Mouse (Mus musculus) CD4-positive, CD25-positive, alpha-beta regulatory T cell, adult 4 months (primary cell): ENCODE results near the gene Gm10065. TPM values are rescaled to one million over a fixed set of nuclear protein-coding genes. Genes with fewer than 3 reads are reported as not detected.
"Not testable (repeated sequence)": the region's sequence is repeated elsewhere in the genome, so short reads cannot be mapped to it uniquely, and the experiment has no call there.

Experiments
- ATAC-seq: one replicate; pipeline ENCODE4 v1.8.0; 2017
- polyA plus RNA-seq, 2 experiments: library from polyadenylated mRNA; unstranded; fragments of 100-300 nt; shearing (Covaris generic); gene quantifications; one replicate each; pipeline ENCODE4 v1.2.1; 2017

Gm10065 gene
- not detected for polyA plus RNA-seq

DNA sequence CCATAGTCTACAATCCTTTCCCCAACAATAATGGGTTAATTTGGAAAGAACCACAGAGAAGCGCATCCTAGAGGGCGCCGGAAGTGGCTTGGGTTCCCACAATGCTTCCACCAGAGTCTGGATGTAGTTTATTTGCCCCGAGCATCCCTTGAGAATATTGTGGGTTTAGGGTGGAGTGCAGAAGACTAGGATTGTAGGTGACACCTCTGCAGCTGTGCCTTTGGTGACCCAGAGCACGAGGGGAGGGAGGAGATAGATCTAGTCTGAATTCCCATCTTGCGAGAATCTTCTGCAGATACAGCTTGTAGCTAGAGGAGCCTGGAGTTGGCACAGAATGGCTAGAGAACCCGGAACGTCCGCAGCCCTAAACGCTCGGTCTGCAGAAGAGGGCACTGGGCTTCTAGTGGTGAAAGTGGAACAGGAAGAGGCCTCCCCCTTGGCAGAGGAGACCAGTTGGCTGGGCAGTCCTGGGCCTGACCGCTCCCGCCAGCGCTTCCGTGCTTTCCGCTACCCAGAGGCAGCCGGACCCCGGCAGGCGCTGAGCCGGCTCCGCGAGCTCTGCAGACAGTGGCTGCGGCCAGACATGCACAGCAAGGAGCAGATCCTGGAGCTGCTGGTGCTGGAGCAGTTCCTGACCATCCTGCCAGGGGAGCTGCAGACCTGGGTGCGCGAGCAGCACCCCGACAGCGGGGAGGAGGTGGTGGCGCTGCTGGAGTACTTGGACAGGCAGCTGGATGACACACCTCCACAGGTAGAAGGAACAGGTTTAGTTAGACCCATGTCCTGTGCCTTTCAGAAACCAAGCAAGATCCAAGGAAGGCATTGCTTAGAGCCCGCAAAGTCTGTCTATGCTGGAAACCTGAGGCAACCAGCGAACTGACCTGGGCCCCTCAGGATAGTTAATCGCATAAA lies at the start of gene Gm10065, which contains the start of gene Zkscan4:
Gene Gm10065 (minus strand): TSS at position 683 of the 912 bp plus-strand sequence.
Gene Zkscan4 (plus strand): TSS at position 149 of the 912 bp plus-strand sequence.
- not testable (repeated sequence) for ATAC-seq

DNA sequence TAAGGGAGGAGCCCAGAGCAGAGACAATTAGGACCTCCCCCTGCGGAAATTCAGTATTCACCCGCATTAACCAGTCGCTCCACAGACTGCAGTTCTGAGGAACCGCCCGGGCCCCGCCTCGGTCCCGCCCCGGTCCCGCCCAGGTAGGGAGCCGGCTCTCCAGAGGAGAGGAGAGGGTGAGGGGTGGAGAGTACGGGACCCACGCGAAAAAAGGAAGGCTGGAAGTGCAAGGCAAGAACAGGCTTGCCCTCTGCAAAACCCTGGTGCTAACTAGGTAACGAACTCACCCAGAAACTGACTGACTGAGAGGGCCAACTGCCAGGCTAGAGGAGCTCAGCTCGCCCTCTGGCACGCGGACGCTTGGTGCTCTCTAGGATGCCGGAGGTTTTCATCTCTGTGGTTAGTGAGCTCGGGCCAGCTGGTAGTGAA lies 27.0 kb upstream of the Gm10065 start:
- ATAC-seq: peak; percentile 97

DNA sequence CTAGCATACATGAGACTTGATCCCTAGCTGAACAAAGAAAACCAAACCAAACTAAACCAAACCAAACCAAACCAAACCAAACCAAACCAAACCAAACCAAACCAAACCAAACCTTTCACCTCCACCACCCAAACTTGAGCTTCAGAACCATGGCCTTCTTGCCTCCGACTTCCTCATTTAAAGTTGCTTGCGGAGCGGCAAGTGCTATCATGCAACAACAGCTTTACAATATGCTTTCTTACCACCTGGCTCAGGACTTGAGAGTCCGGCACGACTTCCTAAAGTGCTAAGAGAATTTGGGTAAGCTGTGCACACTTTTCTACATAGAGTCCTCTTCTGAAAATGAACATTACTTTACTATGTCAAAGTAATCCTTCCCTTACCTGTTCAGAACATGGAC lies 23.1 kb upstream of the Gm10065 start:
- ATAC-seq: no peak

DNA sequence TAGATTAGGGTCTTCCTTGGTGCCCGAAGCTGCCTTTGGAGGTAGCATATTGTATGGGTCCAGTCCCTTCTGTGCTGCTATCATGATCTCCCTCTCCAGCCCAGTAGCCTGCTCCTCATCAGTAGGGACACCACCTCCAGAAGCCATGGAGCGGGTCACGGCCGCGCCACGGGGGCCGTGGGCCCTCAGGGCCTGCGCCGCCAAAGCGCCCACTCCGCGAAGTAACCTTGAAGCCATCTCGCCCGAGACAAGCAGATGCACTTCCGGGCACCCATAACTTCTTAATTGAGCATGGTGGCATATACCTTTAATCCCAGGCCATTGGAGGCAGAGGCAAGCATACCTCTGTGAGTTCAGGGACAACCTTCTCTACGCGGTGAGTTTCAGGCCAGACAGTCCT lies 21.9 kb upstream of the Gm10065 start, which contains the start of gene Gm11273:
Gene Gm11273 (minus strand): TSS at position 237 of the 400 bp plus-strand sequence.
- ATAC-seq: not testable (repeated sequence)

DNA sequence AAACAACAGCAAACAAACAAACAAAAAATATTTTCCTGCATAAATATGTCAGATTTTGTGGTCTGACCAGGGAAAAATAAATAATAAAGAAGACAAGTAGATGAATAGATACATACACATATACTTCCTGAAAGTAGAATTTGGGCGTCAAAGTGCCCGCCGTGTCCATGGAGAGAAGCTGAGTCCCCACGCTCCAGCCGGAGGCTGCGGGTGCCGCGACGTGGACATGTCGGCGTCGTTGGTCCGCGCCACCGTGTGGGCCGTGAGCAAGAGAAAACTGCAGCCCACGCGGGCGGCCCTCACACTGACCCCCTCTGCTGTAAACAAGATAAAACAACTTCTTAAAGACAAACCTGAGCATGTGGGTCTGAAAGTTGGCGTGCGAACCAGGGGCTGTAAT lies 15.8 kb upstream of the Gm10065 start, which contains the start of gene AK157302:
Gene AK157302 (plus strand): TSS at position 144 of the 400 bp plus-strand sequence.
- no peak for ATAC-seq

DNA sequence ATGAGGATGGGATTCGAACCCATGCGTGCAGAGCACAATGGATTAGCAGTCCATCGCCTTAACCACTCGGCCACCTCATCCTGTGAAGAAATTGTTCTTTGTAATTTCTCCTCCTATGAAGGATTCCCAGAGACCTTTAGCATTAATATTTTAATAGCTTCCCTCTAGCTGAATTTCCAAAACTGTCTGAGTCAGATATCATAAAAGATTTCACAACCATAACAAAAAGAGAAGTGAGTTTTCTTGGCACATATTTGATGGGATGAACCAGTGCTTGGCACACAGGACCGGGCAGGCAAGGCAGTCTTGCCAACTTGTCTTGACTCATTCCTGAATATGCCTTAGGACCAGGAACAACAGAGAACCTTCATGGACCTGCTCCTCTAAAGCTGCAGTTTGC lies 13.6 kb upstream of the Gm10065 start:
- ATAC-seq: no peak

DNA sequence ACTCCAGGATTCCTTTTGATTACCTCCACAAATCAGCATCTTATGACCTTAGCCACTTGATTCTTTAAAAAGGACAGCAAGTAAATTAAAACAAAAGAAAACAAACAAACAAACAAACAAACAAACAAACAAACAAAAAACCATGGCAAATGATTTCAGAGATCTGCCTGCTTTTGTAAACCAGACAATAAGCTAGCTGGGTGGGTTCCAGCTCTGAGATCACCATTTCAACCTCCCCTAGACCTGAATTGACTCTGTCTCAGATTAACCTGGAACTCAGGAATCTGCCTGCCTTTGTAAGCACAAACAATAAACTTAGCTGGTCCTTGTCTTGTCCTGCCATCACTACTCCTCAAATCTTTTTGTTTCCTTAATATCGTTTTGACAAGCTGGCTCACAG lies 7.6 kb upstream of the Gm10065 start:
- no peak for ATAC-seq

DNA sequence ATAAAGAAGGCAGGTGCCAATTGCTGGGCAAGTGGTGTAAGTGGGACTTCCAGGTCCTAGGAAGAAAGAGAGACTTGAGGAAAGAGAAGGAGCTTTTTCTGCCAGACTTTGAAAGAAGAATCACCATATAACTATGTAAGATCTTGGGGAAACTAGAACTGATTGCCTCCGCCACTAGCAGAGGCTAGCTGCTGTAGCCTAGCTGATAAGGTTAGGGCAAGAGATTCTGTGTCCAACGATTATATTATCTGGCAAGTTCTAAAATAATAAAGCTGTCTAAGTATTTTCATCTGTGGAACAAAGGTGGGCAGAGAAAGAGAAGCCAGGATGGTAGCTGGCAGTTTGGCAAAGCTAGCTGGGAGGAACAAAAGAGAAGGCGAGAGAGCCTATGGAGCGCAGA lies 6.8 kb downstream of the Gm10065 start:
- no peak for ATAC-seq

DNA sequence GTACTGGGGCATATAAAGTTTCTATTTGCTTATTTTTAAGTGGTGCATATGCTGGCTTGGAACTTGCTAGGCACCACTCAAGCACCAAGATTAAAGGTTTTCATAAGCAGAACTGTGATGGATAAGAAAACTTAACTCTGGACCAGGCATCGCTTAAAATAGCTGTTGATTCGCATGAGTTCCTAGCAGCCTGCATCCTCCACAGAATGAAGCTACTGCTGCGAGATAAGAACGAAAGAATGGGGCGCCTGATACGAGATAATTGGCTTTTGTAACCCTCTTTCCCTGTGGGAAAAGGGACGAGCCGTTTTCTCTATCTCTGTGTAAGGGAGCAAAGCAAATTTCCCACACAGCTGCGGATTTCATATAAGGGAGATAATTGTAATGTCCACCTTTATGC lies 10.1 kb downstream of the Gm10065 start:
- no peak for ATAC-seq

DNA sequence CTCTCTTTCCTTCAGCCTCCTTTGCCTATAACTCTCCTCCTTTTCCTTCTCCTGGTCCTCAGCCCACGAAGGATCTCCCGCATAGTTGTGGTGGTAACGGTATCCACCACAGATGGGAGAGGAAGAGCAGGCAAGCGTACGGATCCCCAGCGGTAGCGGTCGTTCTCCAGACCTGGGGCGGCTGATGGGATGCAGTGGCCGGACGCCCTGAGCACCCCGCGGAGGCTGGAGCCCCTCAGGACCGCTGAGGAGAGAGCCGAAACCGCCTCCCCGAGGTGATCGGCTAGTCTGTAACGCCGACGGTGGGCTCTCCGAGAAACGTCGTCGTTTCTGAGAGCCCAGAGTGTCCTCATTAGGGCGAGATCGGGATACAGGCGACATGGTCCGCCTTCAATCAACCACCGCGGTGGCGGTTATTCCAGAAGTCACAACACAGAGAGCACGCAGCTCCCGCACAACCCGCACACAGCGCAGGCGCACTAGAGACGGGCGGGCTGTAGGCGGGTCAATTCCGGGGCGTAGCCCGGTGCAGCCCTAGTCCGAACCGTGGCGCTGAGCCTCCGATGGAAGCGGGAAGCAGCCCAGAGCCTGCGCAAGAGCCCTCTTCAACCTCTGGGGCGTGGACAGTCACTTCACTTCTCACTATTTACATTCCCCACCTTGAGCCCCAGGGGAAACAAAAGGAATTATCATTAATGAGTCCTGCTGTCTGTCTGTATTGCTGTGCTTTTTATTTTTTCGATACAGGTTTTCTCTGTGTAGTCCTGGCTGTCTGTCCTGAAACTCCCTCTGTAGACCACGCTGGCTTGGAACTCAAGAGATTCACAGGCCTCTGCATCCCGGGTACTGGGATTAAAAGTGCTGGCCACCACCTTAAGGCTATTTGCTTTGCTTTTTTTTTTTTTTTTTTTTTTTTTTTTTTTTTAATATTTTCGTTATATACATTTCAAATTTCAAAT lies 10.9 kb downstream of the Gm10065 start, which contains the start of gene Nkapl:
Gene Nkapl (minus strand): TSS at position 449 of the 959 bp plus-strand sequence.
- peak; percentile 89 for ATAC-seq

DNA sequence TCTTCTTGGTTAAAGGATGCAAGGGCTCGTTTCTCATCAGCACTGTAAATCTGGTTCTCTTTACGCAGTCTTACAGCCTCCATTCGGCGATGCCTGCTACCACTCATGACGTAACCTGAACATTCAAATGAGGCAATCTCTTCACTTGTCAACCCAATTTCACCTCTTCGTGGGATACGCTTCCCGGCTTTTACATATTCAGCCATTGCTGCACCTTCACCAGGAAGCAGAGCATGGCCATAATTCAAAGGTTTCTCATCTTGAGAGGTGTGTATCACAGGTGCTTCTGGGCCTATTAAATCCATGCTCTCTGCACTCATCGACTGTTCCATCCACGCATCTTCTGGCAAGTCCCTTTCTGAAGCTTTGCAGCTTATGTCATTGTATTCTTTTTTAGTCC lies 11.9 kb downstream of the Gm10065 start:
- no peak for ATAC-seq

DNA sequence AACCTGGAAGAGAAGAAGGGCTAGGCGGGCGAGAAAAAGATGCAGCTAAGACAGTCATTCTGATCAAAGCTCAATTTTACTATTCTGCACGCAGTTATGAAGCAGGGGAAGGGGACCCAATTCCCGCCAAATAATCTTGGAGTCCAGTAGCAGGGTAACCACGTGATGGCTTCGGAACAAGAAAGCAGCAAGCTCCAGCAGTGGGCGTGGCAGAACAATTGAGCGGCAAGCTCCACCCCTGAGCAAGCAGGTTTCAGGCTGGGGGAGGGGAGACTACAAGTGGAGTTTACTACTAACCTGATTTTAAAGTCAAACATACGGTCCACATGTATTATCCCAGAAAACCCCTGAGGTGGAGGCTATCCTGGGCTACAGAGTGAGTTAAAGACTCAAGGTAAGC lies 16.7 kb downstream of the Gm10065 start:
- not testable (repeated sequence) for ATAC-seq

DNA sequence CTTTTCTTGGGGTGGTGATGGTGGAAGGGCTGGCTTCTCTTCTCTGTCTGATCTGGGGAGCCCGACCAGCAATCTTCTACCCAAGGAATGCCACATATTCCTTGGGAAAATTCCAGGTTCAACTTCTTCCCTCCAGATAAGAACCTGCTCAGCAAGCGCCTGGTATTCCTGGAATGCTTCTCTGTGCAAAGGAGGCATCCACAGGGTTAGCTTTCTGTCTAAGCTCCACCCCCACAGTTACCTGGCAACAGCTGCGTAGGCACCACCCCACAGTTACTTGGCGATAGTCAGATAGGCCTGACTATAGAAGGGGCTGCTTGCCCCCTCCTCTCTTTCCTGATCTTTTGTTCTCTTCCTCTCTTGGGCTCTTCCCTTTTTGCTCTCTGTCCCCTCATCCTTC lies 22.9 kb downstream of the Gm10065 start:
- ATAC-seq: no peak

DNA sequence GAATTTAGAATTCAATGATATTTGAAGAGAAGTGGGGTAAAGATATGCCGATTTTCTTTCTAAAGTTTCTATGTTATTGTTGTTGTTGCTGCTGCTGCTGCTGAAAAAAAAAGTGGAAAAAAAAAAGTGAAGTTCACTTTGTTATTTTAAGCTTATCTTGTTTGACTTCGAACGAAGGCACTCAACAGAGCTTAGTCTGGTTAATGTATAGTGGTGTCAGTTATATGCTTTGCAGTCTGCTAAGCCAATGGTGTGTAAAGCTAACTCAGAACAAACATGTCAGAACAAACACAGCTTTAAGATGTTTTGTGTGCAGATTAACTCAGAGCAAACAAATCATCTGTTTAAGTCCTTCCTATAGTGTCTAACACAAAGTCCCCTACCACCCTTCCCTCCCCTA lies 25.1 kb downstream of the Gm10065 start:
- no peak for ATAC-seq

DNA sequence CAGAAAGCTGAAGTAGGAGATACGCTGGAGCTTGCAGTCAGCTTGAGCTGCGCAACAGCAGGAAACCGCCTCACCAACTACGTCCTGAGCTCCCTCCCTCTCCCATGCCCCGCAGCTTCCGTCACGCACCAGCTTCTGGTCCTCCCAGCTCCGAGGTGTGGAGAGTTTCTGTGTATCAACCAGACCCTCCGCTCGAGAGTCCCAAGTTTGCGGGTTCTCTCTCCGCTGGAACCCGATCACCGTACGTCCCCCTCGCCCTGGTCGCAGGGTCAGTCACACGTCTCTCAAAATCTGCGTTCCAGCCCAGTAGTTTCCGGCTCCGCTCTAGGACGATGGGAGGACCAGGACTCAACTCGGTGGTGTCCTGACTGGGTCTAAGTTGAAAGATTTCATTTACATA lies 25.8 kb downstream of the Gm10065 start, which contains the start of gene Zscan26:
Gene Zscan26 (minus strand): TSS at position 282 of the 400 bp plus-strand sequence.
- ATAC-seq: peak; percentile 94

DNA sequence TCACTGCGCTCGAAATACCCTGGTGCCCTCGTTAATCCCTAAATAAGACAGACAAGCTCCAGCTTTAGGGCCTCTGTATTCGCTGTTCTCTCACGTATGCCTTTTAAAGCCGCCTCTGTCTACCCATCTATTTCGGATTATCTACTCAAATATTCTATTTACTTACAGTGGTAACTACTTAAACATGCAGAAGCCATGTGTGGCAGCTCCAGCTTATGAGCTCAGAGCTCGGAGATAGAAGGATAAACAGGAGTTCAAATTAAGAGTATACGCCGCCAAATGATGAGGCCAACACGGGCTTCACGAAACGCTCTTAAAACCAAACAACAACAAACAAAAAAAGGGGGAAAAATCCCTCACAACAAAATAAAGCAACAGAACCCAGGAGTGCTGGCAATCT lies 26.2 kb downstream of the Gm10065 start:
- peak; percentile 13 for ATAC-seq

DNA sequence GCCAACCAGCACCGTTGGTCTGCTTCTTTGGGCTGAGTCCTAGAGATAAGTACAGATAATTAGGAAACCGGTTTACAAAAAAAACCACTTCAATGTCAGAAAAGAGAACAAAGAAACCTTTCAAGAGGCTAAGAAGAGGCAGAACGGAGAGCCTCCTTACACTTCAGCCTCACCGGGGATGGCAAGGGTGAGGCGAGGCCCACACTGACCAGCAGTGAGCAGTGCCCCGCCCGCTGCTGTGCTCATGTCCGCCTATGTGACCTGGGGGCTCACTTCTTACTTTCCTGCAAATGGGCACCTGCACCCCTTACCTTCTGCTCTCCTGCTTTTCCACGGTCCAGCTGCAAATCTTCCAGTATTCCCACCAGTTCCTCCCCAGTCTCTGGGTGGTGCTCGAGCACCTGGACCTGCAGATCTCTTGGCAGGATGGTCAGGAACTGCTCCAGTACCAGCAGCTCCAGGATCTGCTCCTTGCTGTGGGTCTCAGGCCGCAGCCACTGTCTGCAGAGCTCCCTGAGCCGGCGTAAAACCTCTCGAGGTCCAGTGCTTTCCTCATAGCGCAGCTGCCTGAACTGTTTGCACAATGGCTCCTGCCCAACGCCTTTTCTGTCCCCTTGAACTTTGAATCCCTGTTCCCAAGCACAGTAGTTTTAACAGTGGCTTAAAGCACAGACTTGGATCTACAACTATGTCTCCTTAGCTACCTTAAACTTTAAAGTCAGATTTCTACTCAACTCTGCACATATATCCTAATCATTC lies 31.2 kb downstream of the Gm10065 start:
- no peak for ATAC-seq

DNA sequence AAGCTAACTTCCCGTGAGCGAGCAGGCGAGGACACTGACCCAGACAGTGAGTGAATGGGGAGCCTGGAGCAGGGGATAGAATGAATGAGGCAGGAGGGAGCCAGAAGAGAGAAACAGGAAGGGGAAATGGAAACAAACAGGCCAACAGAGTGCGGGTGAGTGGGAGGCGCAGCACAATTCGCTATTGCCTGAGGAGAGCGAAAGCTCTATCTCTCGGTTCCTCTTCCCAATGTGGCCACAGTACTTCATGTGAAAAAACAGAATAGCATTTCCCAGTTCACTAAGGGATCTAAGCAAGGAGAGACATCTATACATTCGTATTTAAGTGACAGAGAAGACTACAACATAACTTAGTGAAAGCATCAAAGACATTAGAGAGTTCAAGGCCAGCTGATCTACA lies 32.4 kb downstream of the Gm10065 start:
- ATAC-seq: no peak

DNA sequence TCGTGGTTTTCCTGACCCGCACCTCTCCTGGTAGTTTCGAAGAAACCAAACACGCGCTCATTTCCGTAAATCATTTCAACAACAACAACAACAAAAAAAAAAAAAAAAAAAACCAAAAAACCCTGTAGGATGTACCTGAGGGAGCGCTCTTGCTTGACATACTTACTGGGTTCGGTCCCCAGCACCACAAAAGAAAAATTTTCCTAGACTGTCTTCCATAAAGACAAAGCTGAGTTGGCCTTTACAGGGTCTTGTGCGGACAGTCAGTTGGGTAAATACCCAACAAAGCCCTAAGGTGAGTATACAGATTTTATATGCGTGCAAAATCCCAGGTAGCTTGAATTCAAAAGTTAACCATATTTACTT lies 38.1 kb downstream of the Gm10065 start:
- ATAC-seq: no peak

DNA sequence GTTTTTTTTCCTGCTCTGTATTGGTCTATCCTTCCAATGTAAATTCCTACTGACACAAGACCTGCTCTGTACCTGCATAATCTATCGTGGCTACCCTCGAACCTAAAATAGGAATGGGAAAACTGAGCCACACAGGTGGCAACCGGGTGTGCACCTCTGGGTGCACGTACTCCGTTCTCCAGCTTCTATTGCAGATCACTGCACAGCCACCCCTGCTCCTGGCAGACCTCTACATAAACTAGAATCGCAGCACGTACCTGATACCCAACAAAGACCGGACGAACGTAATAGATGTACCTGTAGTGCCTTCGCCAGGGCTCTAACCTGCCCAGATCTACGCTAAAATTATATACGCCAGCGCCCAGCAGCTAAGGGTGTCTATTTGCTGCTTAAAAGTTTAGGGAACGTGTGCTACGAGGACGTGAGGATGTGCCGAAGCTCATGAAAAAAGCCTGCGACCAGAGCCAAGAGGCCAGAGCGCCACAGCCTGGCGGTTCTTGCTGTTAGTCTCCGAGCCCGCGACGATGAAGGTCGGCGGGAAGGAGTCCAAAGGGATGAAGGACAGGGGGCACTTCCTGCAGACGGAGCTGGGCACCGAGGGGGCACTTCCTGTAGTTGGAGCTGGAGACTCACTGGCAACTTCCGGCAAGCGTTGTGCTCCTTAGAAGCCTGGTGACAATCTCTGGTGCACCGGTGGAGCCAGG lies 38.6 kb downstream of the Gm10065 start, which contains the start of gene Pgbd1:
Gene Pgbd1 (minus strand): TSS at position 556 of the 704 bp plus-strand sequence.
- ATAC-seq: peak; percentile 86

DNA sequence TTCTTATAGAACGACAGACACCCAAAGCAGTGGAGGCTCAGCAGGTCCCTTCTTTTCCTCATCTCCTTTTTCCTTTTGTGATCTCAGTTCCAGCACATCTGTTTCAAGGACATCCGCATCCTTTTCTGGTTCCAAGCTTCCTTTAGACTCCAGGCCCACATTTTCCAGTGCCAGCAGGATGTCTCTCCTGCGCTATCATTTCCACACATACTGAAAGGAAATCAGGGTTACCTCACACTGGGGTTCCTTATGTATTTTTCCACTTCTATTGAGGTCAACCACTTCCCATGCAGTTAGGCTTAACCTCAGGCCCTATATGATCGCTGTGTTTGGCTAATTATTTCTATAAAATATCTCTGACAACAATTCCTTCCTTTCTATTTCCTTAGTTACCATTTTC lies 43.8 kb downstream of the Gm10065 start:
- no peak for ATAC-seq
